Mouse (Mus musculus): ENCODE measurements around the gene Ufsp2.

DNA sequence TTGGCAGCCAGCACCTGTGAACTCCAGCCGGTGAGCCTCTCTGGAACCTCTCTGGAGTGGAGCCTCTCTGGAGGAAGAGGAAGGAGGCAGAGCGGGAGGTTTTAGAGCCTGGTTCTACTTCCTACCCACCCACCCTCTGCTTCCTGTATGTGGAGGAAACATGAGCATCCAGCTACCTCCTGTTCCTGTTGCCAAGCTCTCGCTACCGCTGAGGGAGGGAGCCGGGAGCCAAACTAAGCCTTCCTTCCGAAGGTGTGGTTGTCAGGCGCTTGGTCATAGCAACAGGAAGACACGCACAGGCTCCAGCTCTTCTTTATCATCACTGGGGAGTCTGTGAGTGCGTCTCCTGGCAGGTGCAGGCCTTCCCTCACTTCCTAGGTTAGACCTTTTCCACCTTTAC is 46.9 kb downstream of the Ufsp2 start:
- TF ChIP-seq CTCF (IDR thresholded peaks at IDR 0.05; ENCODE audit: low read depth, low read length) (no peak), TAL1 (conservative IDR thresholded peaks at IDR 0.05; ENCODE audit: low read depth, low read length) (no peak), GATA1 (IDR thresholded peaks at IDR 0.05; ENCODE audit: borderline replicate concordance, low read length) (no peak), POLR2AphosphoS5 (IDR thresholded peaks at IDR 0.05; ENCODE audit: insufficient replicate concordance, low read depth, low read length) (no peak), GATA2 (IDR thresholded peaks at IDR 0.05; ENCODE audit: borderline replicate concordance, low read depth, low read length) (no peak)

Measured in G1E (cell line).